Mouse (Mus musculus): ENCODE data around the gene Cdh7.
"Not testable (repeated sequence)": the region's sequence is repeated elsewhere in the genome, so short reads cannot be mapped to it uniquely, and the experiment has no call there.

Cdh7 gene

DNA sequence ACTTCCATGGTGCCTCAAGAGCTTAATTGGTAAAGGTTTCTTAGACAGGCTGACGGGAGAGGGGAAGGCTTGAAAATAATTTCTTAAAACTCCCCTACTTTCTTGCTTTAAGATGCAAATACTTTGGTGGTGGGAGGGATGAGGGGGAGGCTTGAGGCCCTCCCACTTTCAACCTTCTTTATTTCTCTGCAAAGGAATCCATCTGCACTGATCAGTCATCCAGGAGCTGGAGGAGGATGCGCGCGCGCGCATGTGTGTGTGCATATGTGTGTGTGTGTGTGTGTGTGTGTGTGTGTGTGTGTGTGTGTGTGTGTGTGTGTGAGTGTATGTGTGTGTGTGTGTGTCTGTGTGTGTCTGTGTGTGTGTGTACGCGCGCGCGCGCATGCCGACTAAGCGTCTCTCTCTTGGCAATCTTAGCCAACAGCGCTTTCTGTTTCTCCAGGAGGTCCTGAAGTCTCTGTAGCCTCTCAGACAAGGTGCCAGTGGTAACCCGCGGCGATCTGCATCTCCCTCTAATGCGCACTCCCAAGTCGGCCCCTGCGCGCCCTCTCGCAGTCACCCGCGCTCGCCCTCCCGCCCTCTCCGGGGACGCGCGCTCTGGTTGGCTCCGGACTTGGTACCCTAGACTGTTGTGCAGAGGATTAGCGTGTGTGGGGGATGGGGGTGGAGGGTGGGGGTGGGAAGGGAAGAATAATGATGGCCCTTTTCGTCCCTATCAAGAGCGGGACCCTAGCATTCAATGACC lies at the start of gene Cdh7:
Gene Cdh7 (plus strand): TSS at position 368 of the 745 bp plus-strand sequence.
- in situ Hi-C loops (cut with MboI; ENCODE audit: low sequenced_read_pairs) = no loop called here

DNA sequence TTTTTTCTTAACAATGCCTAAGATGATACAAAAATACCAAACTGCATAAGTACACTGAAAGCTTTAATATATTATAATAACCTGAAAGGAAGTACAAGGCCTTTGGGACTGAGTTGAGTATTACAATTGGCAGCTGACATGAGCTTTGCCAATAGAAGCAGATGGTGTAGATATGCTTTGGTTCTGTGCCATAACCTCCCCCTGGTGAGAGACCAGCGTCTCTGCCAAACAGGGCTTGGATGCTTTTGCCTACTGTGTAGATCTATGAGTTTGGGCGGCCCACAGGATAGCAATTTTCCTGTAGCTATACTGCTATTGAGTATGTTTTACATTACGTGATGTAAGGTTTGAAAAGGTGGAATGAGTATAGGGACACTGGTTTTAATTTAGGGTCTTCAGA lies 49.6 kb upstream of the Cdh7 start:
- in situ Hi-C loops (cut with MboI; ENCODE audit: low sequenced_read_pairs) = no loop called here

DNA sequence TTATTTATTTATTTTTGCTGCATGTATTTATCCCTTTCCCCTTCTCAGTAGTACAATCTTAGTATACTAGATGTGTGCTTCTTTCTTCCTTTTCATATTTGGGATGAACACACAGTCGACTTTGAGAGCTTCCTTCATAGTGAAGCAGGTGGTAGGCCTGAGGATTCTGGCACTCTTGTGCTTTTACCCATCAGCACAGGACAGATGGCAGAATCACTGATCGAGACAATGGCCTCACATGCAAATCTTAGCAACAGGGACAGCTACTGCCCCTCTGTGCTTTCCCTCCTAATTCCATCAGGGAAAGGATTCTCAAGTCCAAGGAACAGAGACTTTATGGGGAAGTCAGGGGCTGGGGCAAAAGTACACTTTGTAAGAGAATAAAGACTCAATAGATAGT lies 33.7 kb upstream of the Cdh7 start:
- in situ Hi-C loops (cut with MboI; ENCODE audit: low sequenced_read_pairs) = no loop called here

DNA sequence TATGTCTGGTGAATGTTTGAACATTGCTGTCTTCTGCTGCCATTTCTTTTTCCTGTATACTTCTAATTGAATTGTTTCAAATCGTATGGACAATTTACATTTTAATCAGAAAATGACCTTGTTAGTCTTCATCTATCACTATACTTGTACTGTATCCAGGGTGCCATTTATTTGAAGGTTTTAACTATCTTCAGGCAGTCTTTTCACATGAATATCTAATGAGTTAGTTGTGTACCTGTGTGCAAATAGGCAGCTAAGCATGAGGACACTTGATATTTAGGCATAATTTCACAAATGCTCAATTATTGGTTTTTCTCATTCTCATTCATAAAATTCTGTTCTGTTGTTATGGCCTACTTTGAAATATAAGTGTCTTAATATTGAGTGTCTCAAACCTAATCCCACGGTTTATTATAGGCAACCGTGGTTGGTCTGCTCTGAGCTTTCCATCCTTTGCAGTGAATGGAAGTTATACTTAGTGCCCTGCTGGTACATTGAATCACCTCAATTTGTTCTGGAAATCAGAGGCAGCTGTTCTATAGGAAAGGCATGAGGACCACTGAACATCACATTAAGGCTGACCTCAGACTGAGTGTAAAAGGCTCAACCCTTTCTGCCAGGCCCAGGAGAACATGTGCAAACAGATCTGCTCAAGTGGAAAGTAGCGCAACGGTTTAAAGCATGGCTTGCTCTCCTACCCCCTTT lies 10.4 kb upstream of the Cdh7 start:
- in situ Hi-C loops (cut with MboI; ENCODE audit: low sequenced_read_pairs) = no loop called here

DNA sequence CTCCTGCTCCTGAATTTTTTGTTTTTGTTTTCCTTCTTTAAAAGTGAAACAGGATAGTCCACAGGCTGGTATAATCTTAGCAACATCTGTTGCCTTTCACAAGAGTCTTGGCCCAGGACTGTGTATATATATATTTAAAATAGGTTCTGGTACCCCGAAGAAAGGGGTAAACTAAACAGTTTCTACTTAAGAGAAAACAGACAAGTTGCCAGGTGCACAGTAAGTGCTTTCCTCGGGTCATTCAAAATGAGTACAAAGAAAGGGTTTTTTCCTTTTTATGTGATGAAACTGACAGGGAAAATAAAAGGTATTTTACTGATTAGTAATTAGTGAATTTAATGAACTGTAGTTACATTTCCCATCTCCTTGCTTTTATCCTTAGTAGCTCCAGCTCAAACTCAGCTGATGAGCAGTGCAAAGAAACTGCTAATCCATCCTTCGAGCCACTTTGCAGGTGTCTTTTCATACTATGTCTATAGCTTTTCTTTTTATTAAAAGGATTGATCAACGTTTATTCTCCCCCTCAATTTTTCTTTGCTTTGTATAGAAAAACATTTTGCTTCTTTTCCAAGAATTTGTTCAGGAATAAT lies 9.7 kb upstream of the Cdh7 start:
- in situ Hi-C loops (cut with MboI; ENCODE audit: low sequenced_read_pairs) = no loop called here

DNA sequence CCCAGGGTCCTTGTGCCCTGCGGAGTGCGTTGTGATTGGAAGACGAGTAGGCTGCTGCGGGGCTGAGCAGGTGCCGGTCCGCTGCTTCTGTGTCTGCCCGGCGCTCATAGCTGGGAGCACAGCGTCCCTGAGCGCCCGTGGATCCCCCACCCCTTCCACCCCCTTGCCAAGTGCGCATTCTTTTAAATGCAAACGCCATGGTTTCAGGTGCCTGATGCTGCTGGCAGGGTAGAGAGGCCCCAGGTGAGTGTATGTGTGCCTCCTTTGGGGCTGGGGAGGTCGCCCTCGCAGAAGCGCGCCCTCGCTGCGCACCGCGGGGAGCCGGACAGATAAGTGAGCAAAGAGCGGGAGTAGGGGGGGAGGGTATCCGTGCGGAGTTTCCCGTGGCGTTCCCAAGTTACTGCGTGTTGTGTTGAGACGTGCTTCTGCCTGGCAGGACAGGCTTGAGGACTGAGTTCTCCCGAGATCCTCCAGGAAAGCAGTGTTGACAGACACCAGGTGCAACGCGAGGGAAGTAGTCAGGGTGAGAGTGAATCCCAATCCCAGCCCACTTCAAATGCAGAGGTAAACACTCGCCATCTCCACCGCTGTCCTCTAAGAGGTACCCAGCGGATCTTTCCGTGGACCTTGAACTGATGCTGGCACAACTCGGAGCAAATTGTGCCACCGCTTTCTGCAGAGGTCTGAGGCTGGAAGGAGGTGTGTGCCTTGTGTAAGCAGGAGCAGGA lies 742 bp downstream of the Cdh7 start:
- in situ Hi-C loops (cut with MboI; ENCODE audit: low sequenced_read_pairs) = no loop called here

DNA sequence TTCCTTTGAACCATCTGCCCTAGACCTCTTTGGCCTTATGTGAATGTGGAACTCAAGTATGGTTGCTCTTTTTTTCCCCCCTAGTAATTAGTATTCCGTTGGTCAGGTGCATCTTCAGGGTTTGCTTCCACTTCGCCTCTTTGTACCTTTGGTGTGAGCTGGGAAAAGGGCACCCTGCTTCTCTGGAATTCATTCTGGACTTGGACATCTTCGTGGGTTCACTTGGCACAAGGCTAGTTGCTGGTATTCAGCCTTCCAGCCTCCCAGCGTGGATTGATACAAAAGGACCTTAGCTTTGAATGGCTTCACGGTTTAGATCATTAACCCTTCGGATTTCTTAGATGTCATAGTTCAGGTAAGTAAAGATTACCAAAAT lies 1.3 kb downstream of the Cdh7 start:
- in situ Hi-C loops (cut with MboI; ENCODE audit: low sequenced_read_pairs) = no loop called here

DNA sequence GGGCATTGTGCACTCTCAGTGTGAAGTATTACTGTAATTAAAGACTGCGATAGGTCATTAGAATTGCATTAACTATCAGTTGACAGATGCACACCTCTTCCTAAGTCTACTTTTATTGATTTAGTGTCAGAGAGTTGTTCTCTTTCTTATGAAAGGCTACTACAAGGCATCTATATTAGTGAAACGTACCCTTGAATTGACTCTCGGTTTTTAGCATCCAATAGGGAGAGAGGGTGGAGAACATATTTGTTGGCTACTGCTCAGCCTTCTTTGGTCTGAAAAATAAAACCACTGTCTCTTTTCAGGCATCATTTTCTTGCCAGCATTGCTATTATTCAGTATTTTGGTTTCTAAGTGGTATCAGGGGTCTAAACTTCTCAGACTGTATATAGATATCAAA lies 2.5 kb downstream of the Cdh7 start:
- in situ Hi-C loops (cut with MboI; ENCODE audit: low sequenced_read_pairs) = no loop called here

DNA sequence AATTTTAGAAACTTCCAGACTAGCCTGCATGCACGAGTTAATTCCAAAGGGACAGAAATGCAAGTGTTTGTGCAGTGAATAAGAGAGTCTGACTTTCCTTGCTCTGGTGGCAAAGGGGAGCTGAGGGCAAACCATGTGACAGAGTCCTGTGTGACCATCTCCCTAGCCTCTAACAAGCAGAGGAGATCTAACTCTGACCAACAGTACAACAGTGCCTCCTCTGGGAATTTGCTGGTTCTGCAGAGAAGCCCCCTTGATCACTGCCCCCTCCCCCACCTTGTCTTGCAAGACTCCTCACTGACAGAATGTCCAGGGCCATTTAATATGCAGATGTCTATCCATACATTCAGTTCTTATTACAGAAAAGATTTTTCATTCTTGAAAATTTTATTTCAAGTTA lies 3.2 kb downstream of the Cdh7 start:
- in situ Hi-C loops (cut with MboI; ENCODE audit: low sequenced_read_pairs) = no loop called here

DNA sequence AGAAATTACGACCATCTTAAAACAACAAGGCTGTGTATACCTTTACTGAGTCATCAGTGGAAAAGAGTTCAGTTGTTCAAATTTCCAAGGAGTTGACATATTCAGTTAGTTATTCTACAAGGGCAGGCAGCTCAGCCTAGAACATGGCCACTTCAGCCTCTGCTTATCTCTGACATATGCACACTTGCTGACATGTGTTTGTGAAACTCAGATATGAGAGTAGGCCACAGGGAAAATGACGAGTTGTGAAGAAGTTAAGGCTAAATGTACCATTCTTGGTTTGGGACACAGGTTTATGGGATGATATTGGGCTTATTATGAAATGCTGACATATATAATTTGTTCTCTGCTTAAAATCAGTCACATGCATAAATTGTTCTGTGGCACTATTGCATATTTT lies 7.3 kb downstream of the Cdh7 start:
- in situ Hi-C loops (cut with MboI; ENCODE audit: low sequenced_read_pairs) = no loop called here

DNA sequence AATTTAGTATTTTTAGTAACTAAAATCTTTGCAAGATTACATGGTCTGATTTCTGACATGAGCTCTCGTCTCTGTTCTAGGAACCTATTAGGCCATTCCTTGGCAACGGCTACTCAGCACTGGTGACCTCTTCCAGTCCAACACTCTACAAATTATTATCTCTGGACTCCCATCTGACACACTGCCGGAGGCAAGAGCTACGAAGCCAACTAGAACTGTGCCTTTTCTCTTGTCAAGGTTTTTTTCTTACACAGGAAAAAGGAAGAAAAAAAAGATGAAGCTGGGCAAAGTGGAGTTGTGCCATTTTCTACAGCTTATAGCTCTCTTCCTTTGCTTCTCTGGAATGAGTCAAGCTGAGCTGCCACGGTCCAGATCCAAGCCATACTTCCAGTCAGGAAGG lies 11.7 kb downstream of the Cdh7 start:
- in situ Hi-C loops (cut with MboI; ENCODE audit: low sequenced_read_pairs) = no loop called here

DNA sequence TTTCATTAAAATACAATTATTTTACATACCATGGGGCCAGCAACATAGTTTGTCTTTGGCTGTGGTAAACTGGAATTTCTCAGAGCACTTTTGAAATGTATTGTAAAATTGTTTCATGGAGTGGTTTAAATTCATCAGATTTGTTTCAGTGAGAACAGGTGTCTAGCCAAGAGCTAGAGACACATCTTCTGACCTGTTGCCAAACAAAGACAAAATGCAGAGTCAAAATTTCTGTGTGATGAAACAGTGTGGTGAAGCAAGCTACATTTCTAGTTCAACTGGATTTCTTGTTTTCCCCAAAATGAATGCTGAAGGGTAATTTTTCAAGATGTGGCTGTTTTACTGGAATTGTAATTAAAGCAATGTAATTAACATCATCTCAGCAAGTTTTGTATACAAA lies 22.2 kb downstream of the Cdh7 start:
- in situ Hi-C loops (cut with MboI; ENCODE audit: low sequenced_read_pairs) = no loop called here

DNA sequence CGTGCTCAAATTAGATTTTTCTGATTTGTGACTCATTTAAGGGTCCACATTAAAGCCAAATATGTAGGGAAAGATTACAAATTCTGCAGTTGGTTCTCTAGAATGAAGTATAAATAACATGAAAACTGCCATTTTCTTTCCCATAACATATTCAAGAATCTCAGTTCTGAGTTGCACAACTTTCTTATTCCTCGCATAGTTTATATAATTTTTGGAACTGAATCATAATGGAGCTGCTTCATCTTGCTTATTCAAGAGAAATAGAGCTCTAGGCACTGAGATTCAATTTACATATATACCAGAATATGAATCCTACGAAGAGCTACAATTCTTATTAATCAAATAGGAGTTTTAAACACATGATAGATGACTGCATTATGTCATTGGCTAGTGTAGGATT lies 22.8 kb downstream of the Cdh7 start:
- in situ Hi-C loops (cut with MboI; ENCODE audit: low sequenced_read_pairs) = no loop called here

DNA sequence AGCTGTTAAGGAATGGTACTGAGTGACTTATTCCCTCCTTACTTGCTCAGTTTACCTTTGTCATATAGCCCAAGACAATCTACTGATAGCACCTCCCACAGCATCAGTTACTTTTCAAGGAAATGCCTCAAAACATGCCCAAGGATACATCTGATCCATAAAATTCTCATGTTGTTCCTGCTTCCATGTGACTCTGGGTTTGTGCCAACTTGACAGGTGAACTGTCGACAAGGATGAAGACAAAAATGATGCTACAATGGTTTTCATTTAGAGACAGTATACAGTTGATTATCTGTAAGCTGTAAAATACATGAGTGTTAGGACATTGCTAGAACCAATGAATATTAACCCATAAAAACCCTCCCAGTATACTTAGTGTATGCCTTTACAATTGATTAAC lies 29.9 kb downstream of the Cdh7 start:
- in situ Hi-C loops (cut with MboI; ENCODE audit: low sequenced_read_pairs) = no loop called here

DNA sequence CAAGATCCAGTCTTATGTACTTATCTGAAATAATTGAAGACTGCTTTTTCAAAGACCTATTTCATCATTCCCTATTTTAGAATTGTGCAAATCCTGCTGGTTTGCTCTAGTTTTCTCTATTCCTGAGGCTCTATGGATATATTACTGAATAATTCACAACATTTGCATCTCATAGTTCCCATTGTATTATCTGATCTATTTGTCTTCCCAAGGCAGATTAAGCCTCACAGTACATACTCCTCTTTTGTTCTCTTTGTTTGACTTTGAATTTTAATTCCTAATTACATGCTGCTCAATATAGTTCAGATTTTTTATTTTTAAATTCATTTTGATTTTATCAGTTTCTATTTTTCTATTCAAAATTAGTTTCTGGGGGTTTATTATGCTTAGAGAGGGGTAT lies 74.1 kb downstream of the Cdh7 start:
- in situ Hi-C loops (cut with MboI; ENCODE audit: low sequenced_read_pairs) = no loop called here

DNA sequence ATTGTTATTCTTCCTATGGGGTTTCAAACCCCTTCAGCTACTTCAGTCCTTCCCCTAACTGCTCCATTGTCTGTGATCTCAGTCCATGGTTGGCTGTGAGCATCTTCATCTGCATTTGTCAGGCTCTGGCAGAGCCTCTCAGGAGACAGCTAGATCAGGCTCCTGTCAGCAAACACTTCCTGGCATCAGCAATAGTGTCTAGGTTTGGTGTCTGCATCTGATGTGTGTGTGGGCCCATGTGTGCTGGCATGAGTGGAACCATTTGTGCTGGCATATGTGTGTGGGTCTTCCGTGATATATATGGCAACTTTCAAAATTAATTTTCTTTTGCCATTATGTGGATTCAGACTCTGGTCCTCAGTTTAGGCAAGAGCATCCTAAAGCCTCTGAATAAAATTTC lies 85.2 kb downstream of the Cdh7 start:
- in situ Hi-C loops (cut with MboI; ENCODE audit: low sequenced_read_pairs) = no loop called here

DNA sequence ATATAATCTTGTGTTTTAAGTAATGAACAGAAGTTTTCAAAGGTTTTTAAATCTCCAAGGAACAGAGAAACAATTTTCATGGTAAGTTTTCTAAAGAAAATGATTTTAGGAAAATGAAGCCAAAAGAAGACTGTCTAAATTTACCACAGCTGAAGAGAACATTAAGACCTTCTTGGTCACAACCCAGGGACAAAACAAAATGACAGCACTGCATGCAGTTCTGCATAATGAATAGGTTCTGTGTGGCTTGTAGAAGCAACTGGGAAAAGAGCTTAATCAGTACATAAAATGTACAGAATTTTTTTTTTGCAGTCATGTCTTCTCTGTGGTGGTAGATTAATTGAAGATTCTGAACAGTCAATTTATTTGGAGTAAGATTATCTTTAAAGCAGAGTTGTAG lies 96.2 kb downstream of the Cdh7 start:
- in situ Hi-C loops (cut with MboI; ENCODE audit: low sequenced_read_pairs) = no loop called here

DNA sequence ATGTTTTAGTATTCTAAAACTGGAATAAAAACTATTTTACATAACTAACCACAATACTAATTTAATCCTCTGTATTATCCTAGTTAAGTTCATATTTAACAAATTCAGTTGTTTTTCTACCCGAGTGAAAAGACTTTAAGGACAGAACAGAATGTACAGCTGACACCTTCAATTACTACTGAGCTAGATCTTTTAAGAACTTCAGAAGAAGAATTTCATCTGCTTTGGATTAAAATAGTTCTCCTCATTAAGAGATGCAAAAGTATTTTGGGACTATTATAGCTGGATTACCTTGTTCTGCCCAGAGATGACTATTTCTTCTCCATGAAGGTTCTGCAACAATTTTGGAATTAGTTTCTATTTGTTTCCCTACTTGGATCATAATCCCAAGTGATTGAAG lies 135.8 kb downstream of the Cdh7 start:
- in situ Hi-C loops (cut with MboI; ENCODE audit: low sequenced_read_pairs) = no loop called here

DNA sequence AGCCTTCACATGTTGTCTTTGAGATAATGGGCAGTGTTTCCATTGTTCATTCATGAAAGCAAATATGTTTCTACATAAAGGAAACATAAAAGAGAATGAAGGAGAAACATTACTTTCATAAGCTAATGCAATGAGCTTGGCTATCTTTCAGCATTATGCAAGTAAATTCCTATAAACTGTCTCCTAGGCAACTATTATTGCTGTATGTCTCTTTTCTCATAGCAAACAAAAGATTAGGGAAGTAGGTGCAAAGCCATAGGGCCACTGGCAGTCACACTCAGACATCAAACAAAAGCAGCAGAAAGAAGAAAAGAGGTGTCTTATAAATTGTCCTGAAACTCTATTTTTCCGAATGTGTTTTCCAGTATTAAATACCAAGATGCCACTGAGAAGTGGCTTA lies 136.6 kb downstream of the Cdh7 start:
- in situ Hi-C loops (cut with MboI; ENCODE audit: low sequenced_read_pairs) = no loop called here

DNA sequence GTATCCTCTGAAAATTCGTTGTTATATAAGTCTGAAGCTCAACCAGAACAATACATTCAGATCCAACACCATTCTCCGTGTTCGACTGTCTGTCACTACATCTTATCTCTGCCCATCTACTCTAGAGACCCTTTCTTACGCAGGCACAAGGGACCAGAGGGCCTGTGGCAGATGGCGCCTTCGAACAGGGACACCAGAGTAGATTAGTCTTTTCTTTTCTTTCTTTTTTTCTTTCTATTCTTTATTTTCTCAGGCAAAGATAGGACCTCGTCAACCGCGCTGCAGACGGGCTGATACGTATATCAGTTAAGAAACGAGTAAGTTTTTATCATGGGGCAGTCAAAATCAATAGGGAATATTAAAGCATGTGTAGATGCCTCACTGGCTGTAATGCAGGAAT lies 189.2 kb downstream of the Cdh7 start:
- in situ Hi-C loops (cut with MboI; ENCODE audit: low sequenced_read_pairs) = not testable (repeated sequence)

All from CH12F3 (cell line).